Mouse (Mus musculus) retina, embryonic 14.5 days (tissue): ENCODE results near the gene Morn4.

Experiments used
- DNase-seq: peaks from one replicate; pipeline ENCODE4 v3.0.0-alpha.2; 2015; ENCODE audit warnings: low spot score

Gene Morn4

DNA sequence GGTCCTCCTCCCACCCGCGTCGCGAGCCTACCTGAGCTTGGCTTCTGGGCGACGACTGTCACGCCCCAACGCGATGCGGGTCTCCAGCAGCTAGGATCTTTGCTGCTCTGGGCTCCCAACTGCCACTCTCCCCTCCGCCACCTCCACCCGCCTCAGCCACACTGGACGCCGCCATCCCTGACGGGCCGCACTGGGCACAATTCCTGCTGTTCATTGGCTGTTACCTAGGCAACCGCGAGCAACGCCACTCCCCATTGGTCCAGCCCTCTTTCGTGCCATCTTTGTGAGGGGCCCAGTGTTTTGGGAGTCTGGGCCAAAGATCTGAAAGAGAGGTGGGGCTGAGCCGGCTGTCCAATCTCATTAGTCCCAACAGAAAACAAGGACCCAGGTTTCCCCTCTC is at the start of gene Morn4:
Gene Morn4, minus strand, starts transcription at position 192 of the 400 bp plus-strand sequence.
- peak; percentile 98 for DNase-seq

DNA sequence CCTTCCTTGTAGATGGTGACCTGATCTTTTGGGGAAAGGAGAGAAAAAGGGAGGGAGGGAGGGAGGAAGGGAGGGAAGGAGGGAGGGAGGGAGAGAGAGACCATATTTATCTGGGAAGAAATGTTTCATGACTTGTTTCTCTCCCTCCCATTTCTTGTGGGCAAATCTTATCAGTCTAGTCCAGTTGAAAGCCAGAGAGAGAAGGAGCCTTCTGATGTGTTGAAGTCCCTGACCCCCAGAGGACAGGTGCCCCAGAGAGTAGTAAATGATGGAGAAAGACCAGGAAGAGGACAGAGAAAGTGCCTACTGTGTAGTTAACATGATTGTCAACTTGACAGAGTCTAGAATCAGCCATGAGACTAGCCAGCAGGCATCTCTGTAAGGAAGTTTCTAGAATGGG is 48.9 kb upstream of the Morn4 start:
- no peak for DNase-seq

DNA sequence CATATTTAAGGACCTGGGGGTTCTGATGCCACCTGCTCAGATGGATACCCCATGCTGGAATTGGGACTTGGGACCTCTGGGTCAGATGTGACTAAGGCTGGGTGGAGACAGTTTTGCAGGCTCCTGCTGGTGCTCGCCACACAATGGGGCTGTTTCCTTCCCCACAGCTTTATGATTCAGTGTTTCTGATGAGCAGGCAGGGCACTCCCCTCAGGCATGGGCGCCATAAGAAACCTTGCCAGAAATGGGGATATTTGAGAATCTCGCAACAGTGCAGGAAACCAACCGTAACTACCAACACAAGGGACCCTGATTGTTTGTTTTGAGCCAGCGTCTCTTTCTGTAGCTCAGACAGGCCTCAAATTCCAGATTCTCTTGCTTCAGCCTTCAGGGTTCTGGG is 44.9 kb upstream of the Morn4 start:
- DNase-seq, result no peak

DNA sequence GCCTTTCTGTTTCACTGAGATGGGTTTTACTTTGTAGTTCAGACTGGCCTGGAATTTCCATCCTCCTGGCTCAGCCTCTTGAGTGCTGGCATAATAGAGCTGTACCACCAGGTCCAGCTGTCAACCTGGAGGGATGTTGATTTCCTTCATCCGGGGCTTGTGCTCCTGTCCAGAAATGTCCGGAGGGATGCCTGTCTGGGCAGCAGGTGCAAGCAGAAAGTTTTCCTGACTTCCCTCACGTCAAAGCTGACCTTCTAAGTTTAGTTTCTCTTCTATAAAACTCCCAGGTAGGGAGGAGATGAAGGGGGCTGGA is 44.1 kb upstream of the Morn4 start:
- no peak for DNase-seq

DNA sequence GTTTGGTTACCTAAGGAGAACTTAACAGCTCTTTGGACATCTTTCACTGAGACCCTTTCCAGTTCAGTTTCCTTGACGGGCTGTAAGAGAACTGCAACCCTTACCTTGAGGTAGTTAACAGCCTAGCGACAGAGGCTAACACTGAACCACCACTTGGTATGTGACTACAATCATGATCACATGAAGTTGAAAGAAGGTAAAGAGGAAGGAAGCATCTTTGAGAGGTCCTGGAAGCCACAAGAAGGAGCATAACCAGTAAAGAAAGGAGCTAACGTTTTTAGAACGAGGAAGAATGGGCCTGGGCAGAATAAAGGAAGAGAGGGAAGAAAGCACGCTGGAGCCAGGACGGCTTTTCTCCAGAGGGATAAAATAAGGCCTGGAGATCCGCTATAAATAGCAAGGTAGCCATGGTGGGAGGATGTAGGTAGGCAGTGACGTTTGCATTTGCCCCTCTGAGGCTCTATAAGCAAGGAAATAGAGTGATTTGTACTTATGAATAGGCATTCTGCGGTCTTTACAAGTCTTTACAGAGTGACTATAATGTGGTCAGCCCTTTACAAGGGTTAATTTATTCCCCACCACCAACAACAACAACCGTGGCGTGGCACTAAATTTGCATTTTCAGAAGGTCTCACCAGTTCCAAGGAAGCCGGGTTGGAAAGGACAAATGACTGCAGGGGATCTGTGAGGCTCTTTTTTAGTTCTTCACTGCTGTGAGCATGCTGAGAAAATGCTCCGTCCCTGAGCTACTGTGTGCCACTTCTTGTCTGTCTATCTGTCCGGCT is 43.5 kb upstream of the Morn4 start:
- DNase-seq, result no peak

DNA sequence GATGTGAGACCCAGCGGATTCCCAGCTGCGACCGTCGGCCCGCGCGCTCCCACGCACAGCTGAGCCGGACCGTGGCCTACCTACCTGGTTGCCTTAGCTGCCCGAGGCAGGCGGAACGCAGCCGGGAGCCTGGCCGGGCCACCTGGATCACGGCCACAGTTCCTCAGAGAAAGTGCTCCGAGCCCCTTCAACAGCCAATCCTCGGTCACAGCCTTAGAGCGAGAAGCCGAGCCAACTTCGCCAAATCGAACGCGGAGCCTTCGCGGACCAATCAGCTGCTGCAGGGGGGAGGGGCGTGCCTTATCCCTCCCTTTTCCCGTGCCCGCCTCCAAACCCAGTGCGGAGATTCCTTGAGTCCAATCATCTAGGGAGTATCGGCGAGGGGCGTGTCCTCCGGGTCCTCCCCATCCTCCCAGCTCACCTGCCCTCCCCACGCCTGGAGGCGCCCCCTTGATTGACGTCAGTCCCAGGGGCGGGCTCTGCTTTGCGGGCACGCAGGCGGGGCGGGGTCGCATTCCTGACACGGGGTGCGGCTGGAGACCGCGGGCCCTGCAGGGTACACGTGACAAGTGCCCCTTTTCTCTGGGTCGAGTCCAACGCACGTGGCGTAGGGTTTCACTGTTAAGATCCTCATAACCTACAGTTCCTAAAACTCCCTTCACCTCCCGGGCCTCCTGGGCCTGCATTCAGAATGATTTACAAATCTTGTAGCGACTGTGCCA is 42.8 kb upstream of the Morn4 start, which contains the start of gene Avpi1:
Gene Avpi1, minus strand, starts transcription at position 273 of the 722 bp plus-strand sequence.
- peak; percentile 95 for DNase-seq

DNA sequence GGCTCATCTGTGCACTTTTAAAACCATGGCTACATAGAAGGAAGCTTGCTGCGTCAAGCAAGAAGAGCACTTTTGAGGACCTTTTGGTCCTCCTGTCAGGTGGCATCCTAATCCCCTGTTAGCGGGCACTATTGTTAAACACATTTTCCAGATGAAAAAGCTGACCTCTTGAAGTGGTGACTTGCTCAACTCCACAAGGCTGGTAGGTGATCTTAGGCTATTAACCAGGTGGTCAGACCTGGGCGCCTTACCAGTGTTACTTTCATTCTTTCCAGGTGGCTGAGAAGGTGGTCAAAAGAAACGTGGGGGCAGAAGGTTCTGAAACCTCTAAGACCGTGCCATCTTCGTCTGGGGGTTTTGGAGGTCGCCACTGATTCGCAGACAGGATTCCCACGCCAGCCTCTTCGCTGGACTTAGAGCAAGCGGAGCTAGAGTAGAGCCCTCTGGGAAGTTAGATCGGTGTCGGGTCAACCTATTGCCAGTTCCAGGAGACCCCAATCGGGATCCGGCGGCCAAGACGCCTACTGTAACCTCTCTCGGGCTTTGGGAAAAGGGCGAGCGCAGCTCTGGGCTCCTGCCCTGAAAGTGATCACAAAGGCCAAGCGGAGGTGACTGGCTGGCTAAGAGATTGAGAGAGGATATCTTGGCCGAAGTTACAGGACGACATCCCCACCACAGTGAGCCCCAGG is 42.0 kb upstream of the Morn4 start:
- DNase-seq, result no peak

DNA sequence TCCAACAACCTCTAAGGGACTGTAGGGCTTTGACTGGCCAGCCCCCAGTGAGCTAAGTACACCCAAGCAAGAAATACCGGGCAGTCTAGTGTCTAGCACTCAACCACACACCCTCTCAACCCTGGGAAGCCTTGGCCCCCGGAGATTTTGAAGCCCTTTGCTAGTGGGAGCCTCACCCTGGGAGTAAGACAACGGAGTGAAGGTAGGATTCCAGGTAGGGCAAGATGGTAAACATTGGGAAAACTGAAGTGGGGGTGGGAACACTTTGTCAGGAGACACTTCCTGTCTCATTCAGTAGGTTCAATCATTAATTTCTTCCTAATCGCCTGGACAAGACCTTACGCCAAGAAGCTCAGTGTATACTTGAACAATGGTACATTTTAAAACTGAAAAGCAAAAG is 40.9 kb upstream of the Morn4 start:
- no peak for DNase-seq

DNA sequence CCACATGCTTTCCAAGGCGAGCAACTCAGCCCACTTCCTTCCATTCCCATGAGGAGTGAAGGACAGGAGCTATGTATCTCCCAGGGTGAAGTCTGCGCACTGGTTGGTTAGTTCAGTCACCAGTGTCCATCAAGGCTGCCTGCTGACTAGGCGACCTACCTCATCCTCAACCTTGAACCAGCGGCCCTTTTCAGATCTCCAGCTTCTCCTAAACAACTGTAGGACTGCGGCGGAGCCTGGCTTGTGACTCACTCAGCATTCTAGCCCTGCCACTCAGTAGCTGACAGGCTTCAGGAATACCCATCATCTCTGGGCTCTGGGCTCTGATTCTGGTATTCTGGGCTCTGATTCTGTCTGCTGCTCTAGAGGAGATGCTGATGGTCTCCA is 40.1 kb upstream of the Morn4 start:
- DNase-seq, result no peak

DNA sequence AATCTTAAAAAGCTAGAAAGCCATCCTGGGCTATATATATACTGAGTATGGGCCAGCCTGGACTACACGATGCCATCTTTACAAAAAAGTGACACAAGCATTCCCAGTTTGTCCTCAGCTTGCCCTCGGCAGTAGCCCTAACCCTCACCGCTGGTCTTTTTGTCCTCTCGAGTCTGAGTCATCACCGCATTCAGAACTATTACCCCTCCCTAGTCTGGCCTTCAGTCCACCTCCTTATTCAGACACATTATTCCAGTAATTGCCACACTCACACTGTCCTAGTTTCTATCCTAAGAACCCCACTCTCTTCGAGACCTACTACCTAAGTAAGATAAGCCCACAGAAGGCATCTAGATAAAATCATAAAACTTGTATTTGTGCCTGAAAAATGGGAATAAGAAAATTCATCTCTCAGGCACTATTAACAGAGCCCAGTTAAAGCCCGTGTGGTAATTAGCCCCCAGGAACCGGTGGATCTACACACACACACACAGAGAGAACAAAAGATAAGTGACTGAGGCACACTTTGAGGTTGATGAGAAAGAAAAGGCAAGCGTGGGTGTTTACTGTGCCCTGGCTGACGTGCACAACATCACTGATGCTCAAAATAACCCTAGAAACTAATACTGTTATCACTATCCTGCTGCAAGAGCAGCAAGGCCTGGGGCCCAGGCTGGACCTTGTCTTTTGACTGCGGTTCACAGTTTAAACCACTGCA is 39.5 kb upstream of the Morn4 start:
- no peak for DNase-seq

DNA sequence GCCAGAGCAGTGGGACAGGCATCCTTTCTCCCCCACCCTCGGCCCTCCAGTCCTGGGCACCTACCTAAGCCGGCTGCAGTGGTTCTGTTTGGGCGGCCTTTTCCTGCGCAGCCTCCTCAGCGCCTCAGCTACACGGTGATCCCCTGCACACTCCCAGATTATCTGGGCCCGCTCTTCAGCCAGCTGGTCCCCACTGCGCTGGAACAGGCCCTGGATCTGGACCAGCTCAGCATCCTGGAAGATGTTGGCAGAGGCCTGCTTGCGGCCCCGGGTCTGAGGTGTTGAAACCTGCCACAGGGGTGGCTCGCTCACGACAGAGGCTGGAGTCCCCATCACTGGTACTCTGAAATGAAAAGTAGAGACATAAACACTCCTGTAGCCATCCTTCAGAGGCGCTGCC is 38.5 kb upstream of the Morn4 start:
- DNase-seq, result no peak

DNA sequence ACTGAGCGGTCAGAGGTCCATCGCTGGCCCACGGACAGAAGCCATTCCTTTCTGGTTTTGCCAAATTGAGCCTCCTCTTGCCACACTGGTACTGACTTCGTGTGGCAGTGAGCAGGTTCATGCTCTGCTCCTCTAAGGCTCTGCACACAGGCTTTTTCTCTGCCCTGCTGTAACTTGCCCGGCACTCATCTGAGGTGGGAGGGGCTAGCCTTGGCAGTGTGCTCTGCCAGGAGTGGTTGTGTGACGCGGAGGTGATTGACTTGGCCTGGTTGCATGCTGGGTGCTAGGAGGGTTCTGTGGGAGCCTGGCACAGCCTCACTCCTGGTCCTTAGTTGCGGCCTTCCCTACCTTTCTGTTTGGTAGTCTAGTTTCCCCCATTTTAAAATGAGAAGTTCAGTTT is 34.3 kb upstream of the Morn4 start:
- no peak for DNase-seq

DNA sequence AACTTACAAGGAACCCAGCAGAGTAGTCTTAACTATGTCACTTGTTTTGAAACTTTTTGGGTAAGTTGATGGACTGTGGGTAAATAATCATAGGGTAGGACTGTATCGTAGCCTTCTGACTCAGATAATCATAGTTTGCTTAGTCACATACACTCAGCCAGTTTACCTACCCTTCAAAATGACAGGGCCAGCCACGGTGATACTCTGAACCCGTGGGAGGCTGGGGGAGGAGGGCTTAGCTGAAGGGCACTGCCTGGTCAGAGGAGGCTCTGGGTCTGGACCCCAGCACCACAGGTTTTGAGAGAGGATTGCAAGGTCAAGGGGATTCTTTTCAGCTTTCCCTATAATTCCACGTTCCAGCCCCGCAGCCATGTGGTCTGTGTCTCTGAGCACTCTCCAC is 32.4 kb upstream of the Morn4 start:
- DNase-seq, result no peak

DNA sequence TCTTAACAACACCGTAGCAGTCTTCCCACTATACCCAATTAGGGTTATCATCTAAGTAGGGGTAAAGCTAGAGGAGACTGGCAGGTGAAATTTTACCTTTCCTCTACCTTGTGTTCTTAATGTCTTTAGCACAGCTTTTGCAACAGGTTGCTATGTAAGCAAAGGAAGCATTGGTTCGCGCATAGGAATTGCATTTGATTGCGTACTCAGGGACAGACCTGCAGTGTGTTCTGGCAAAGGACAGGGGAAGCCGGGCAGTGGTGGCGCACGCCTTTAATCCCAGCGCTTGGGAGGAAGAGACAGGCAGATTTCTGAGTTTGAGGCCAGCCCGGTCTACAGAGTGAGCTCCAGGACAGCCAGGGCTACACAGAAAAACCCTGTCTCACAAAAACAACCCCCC is 32.0 kb upstream of the Morn4 start:
- DNase-seq, result no peak

DNA sequence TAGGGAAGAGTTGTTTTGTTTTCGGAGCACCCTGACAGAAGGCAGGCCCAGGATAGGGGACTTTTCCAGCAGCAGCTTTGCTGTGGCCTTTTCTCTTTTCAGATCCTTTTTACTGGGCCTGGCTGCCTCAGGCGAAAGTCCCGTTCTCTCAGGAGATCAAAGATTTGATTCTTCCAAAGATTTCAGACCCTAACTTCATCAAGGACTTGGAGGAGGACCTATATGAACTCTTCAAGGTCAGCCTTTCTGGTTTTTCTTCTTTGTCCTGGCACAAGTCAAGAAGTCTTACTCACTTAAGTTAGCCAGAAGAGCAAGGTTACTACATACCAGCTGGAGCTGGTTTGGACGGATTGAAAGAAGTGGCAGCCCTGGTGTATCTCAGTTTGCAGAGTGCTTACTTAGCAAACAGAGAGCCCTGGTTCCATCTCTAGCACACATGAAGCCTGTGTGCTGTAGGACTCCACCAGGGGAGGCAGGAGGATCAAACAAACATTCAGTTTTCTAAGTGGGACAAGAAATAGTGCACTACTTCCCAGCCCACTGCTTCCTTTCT is 29.7 kb upstream of the Morn4 start:
- DNase-seq, result no peak

DNA sequence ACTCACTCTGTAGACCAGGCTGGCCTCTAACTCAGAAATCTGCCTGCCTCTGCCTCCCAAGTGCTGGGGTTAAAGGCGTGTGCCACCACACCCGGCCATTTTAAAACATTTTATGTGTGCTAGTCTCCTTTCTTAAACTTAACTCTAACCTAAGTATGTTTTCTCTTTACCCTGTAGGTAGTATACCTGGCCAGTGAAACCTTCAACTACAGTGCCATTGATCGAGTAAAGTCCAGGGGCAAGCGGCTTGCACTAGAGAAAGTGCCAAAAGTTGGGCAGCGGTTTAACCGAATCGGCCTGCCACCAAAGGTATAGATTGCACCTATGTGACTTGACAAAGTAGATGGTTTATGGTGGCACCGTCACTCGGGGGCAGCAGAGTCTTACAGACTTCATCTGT is 18.5 kb upstream of the Morn4 start:
- DNase-seq, result no peak

DNA sequence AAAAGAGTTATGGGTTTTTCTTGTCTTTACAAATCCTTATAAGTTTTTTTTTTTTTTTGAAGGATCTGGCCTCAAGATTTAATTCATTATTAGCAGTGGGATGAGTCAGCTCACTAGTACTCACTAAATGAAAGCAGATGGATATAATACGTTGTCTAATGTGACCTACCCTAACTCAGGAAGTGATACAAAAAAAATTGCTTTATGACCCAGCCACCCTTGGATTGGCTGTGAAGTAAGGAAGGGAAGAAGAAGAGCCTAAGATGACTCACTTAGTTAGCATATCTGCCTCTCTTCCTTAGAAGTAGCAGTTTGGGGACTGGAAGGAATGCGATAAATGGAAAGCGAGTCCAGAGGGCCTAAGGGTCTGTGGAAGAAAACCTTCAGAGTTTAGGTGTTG is 13.2 kb upstream of the Morn4 start:
- DNase-seq, result no peak

DNA sequence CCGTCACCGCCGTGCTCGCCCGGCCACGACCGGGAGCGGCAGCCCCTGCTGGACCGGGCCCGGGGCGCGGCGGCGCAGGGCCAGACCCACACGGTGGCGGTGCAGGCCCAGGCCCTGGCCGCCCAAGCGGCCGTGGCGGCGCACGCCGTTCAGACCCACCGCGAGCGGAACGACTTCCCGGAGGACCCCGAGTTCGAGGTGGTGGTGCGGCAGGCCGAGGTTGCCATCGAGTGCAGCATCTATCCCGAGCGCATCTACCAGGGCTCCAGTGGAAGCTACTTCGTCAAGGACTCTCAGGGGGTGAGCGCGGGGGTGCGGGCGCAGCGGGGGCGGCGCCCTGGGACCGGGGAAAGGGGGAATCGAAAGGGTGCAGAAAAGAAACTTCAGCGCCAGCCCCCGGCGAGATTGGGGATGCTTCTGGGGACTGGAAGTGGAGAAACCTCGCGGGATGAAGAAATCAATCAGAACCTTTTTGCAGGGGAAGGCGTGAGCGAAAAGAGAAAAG is 4.5 kb upstream of the Morn4 start:
- DNase-seq, result peak; percentile 28

DNA sequence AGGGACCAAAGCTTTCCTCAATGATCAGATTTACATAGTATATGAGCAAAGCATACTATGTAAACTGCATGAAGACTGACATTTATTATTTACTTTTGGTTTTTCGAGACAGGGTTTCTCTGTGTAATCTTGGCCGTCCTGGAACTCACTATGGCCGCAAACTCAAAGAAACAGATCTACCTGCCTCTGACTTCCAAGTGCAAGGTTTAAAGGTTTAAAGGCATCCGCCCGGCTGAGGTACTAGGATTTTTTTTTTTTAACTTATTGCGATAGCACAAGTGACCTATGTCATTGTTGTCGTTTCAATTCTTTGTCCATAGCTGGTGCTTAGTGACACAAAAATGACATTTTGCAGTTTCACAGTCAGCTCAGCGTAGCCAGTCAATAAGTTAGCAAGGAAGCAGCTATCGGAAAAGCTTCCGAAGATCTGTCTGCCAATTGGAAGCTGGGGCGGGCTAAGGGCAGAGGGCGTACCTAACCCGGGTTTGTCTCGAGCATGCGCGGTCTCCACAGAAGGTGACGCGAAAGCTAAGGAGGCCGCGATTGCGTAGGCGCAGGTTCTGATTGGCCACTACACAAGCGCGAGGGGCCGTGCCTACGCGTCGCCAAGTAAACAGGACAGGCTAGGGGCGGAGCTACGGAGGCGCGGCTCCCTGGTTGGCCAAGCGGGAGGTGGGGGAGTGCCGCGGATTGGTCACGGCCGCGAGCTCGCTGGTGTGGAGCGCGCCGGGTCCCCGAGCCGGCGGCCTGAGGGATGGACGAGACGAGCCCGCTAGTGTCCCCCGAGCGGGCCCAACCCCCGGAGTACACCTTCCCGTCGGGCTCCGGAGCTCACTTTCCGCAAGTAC is 3.8 kb upstream of the Morn4 start, which contains the start of gene Pi4k2a:
Gene Pi4k2a, plus strand, starts transcription at position 723 of the 848 bp plus-strand sequence.
- peak; percentile 99 for DNase-seq

DNA sequence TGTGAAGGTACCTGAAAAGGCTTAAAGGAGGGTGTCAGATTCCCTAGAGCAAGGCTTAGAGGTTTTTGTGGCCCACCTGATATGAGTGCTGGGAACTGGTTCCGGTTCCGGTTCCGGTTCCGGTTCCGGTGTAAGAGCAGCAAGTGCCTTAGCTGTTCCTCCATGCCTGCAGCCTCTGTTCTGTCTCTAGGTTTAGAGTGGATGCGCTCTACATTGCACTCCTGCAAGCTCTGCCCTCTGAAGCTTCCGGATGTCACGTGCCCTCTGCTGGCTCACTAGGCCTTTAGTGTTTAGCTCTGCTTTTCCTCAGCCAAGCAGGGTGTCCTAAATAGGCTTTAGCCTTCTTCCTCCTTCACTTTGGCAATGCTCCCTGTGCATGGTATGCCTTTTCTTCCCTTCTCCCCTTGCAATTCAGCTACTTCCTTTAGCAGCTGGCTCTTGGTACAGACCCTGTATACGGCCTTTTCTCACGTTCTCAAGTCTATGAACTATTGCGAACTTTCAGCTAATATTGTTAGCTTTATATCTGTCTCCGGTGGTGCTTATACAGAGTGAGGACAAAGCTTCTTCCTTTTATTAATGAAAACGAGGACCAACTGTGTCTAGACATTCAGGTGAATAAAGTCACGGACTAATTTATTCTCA is 3.1 kb upstream of the Morn4 start:
- peak; percentile 60 for DNase-seq
